Mouse (Mus musculus) megakaryocyte, embryonic 14.5 days (primary cell): ENCODE measurements around the gene Fam71f1.

Experiments
- FLI1 ChIP-seq: IDR thresholded peaks from 2 replicates; pipeline ENCODE4 v1.6.1; 2012; ENCODE audit warnings: low read length, inconsistent platforms, mixed read lengths
- GATA1 ChIP-seq: IDR thresholded peaks from 3 replicates; pipeline ENCODE4 v1.6.1; 2012; ENCODE audit warnings: mixed read lengths, low read length, inconsistent platforms, borderline replicate concordance

DNA sequence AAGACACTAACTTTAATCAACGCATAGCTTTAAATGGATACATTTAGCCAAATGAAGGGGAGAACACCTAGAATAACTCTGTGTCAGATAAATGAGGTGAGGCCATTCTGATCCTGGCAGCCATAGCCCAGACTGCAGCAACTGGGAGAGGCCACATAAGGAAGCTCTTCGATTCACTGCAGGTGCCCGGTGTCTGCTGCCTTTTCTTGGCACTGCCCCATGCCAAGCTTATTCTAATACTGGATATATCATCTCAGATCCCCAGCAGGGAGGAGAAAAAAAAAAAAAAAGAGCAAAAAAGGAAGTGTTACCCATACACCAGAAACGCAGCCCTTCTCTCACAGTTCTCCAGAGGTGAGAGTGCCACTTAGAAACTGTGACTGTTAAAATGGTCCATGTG is 58.4 kb downstream of the Fam71f1 start:
- no peak for TF ChIP-seq GATA1
- no peak for TF ChIP-seq FLI1
